Mouse (Mus musculus) testis, adult 2 months (tissue): Measurements from ENCODE around the gene Stab1. TPM values are rescaled to one million over a fixed set of nuclear protein-coding genes. Genes with fewer than 3 reads are reported as not detected.

Experiments used
- H3K27ac ChIP-seq: fragments of 200-500 bp; 2 replicates; pipeline ENCODE4 v1.5.1; 2012; ENCODE audit warnings: low read depth, low read length; ENCODE audit not compliant: control insufficient read depth, insufficient read depth
- H3K27me3 ChIP-seq: fragments of 200-500 bp; 2 replicates; pipeline ENCODE4 v1.6.1; 2012; ENCODE audit warnings: mild to moderate bottlenecking, low read length, moderate library complexity; ENCODE audit not compliant: control insufficient read depth, insufficient read depth
- H3K36me3 ChIP-seq: fragments of 200-500 bp; 2 replicates; pipeline ENCODE4 v1.6.1; 2012; ENCODE audit warnings: mild to moderate bottlenecking, low read length; ENCODE audit not compliant: control insufficient read depth, insufficient read depth
- H3K4me1 ChIP-seq: fragments of 200-500 bp; 2 replicates; pipeline ENCODE4 v1.6.1; 2012; ENCODE audit warnings: low read length; ENCODE audit not compliant: control insufficient read depth, insufficient read depth
- H3K4me3 ChIP-seq: fragments of 200-500 bp; 2 replicates; pipeline ENCODE4 v1.5.1; 2012; ENCODE audit warnings: low read depth, mild to moderate bottlenecking, low read length, moderate library complexity, mixed read lengths; ENCODE audit not compliant: control insufficient read depth
- CTCF ChIP-seq: fragments of 200-500 bp; IDR thresholded peaks from 2 replicates; pipeline ENCODE4 v1.5.1; 2012; ENCODE audit warnings: low read depth, mild to moderate bottlenecking, inconsistent platforms, low read length, moderate library complexity; ENCODE audit not compliant: control insufficient read depth, insufficient read depth, insufficient replicate concordance
- POLR2A ChIP-seq: fragments of 200-500 bp; IDR thresholded peaks from 2 replicates; pipeline ENCODE4 v1.6.1; 2012; ENCODE audit warnings: low read depth, mild to moderate bottlenecking, inconsistent platforms, low read length, moderate library complexity; ENCODE audit not compliant: control insufficient read depth
- polyA plus RNA-seq: library from polyadenylated mRNA; depleted of rRNA; stranded (reverse); fragments of >200 nt; gene quantifications from 2 replicates; pipeline ENCODE4 v1.2.3, GENCODE M21; 2012

Gene Stab1
- polyA plus RNA-seq, 1 experiment = 8.0 TPM

DNA sequence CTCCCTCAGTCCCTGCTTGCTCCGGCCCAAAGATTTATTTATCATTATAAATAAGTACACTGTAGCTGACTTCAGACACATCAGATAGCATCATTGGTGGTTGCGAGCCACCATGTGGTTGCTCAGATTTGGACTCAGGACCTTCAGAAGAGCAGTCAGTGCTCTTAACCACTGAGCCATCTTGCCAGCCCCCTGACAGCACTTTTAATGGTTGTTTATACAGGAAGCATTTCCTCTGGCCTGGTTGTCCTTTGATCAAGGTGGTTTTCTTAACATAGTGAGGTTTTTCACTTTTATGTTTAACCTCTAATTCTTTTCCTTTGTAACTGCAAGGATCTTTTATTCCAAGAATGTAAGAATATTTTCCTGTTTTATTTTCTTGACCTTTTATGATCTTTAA is 26.0 kb upstream of the Stab1 start:
- Histone ChIP-seq H3K27ac (no peak overlapping the region), H3K36me3 (no peaks in the 10 kb centered on the region), H3K27me3 (no peaks in the 10 kb centered on the region), H3K4me3 (no peak overlapping the region), H3K4me1 (peaks cover 2% of the 10 kb centered on the region; the same call in 1 of the 2 replicates)
- TF ChIP-seq CTCF = no peak
- no peak for TF ChIP-seq POLR2A

DNA sequence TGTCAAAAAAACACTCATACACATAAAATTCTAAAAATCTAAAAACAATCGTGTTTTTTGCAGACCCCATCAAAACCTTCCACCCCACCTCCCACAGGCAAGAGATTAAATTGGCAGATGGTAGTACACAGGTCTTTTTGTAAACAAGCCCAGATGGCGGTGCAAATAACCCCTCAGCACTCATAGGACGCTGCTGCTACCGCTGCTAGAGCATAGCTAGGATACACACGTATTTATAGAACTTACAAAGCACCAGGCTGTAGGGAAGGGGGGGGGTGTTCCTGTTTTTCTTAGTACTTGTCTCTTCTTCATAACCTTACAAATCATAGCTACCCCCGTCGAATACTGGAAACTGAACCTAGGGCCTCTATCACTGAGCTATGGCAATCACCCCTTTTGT is 25.4 kb upstream of the Stab1 start:
- Histone ChIP-seq H3K27ac (no peak overlapping the region), H3K27me3 (no peaks in the 10 kb centered on the region), H3K4me1 (peaks cover 2% of the 10 kb centered on the region; the same call in 1 of the 2 replicates), H3K4me3 (no peak overlapping the region), H3K36me3 (no peaks in the 10 kb centered on the region)
- no peak for TF ChIP-seq CTCF
- no peak for TF ChIP-seq POLR2A

DNA sequence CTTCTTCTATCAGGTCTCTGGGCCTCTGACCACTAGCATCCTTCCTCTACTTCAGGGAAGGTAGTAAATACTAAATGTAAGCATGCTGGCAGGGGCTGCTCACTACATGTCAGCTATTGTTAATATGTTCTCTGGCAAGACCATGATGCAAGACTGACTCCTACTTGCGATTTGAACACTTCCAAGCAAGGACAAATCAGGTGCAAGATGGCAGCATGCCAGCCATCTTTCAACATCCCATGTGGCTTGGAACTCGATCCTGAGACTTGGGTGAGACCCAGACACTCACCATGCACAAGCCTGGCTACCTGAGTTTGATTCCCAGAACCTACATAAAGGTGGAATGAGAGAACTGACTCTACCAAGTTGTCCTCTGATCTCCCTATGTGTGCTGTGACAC is 23.5 kb upstream of the Stab1 start:
- H3K36me3 ChIP-seq = no peaks in the 10 kb centered on the region
- no peak overlapping the region for H3K4me3 ChIP-seq
- no peak for TF ChIP-seq CTCF
- TF ChIP-seq POLR2A = no peak

GRCm38 (mm10) chr14:31189348-31189747 is 20.9 kb upstream of the Stab1 start:
- Histone ChIP-seq H3K27ac (no peak overlapping the region; the same call in 1 of the 2 replicates), H3K4me3 (no peak overlapping the region), H3K27me3 (no peaks in the 10 kb centered on the region), H3K4me1 (no peaks in the 10 kb centered on the region), H3K36me3 (no peaks in the 10 kb centered on the region)
- TF ChIP-seq POLR2A (no peak), CTCF (no peak)

More for the DNA sequence above, 23.5 kb upstream of the Stab1 start:
- Histone ChIP-seq H3K27me3 (no peaks in the 10 kb centered on the region), H3K27ac (no peak overlapping the region), H3K4me1 (peaks cover 2% of the 10 kb centered on the region; the same call in 1 of the 2 replicates)

GRCm38 (mm10) chr14:31188771-31189181 is 20.3 kb upstream of the Stab1 start:
- TF ChIP-seq POLR2A (no peak), CTCF (no peak)
- no peak overlapping the region for H3K4me3 ChIP-seq
- no peaks in the 10 kb centered on the region for H3K36me3 ChIP-seq
- H3K4me1 ChIP-seq = no peaks in the 10 kb centered on the region
- H3K27me3 ChIP-seq = no peaks in the 10 kb centered on the region
- H3K27ac ChIP-seq = no peak overlapping the region; the same call in 1 of the 2 replicates

- H3K4me3 ChIP-seq = no peak overlapping the region
- H3K27ac ChIP-seq = no peak overlapping the region
- H3K27me3 ChIP-seq = no peaks in the 10 kb centered on the region
- no peaks in the 10 kb centered on the region; the same call in 1 of the 2 replicates for H3K4me1 ChIP-seq
- TF ChIP-seq POLR2A (no peak), CTCF (no peak)
- no peaks in the 10 kb centered on the region for H3K36me3 ChIP-seq
These were observed 18.2 kb upstream of the Stab1 start for GRCm38 (mm10) chr14:31186656-31187055.

DNA sequence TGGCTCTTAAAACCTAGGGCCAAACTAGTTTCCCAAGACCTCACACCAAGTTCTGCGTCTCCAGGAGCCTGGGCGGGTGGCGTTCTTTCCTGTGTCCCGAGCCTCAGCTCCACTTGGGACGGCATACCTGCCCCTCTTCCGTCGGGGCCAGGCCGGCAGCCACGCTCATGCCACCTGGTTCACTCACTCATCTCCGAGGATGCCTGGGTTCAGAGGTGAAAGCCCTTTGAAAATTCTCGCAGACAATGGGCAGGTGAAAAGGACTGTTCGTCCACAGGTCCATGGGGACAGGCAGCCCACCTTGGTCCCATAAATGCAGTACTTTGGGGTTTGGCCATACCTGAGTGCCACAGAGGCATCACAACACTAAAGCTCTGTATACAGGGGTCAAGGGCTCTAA is 15.8 kb upstream of the Stab1 start:
- TF ChIP-seq POLR2A (no peak), CTCF (no peak)
- no peak overlapping the region for H3K27ac ChIP-seq
- no peaks in the 10 kb centered on the region for H3K27me3 ChIP-seq
- H3K36me3 ChIP-seq = no peaks in the 10 kb centered on the region
- H3K4me3 ChIP-seq = no peak overlapping the region
- H3K4me1 ChIP-seq = no peaks in the 10 kb centered on the region; the same call in 1 of the 2 replicates

- H3K36me3 ChIP-seq = no peaks in the 10 kb centered on the region
- H3K4me1 ChIP-seq = no peaks in the 10 kb centered on the region; the same call in 1 of the 2 replicates
- no peak overlapping the region for H3K4me3 ChIP-seq
- no peak overlapping the region for H3K27ac ChIP-seq
- H3K27me3 ChIP-seq = no peaks in the 10 kb centered on the region
- TF ChIP-seq POLR2A (no peak), CTCF (no peak)
These were observed 15.1 kb upstream of the Stab1 start for GRCm38 (mm10) chr14:31183541-31183940.
